Mouse (Mus musculus): ENCODE measurements around the gene Kcnab2.

Kcnab2 gene

GRCm38 (mm10) chr4:152453079-152453478, 24.6 kb downstream of the Kcnab2 start:
- peak; percentile 50 for ATAC-seq (ENCODE audit: low TSS enrichment)

GRCm38 (mm10) chr4:152451371-152451770, 26.3 kb downstream of the Kcnab2 start:
- no peak for ATAC-seq (ENCODE audit: low TSS enrichment)

- no peak for ATAC-seq (ENCODE audit: low TSS enrichment)
Observed at GRCm38 (mm10) chr4:152448666-152449018, 29.0 kb downstream of the Kcnab2 start.

- peak; percentile 69 for ATAC-seq (ENCODE audit: low TSS enrichment)
Observed at GRCm38 (mm10) chr4:152447731-152448665, 29.7 kb downstream of the Kcnab2 start.

GRCm38 (mm10) chr4:152446178-152446577, 31.5 kb downstream of the Kcnab2 start:
- no peak for ATAC-seq (ENCODE audit: low TSS enrichment)

- no peak for ATAC-seq (ENCODE audit: low TSS enrichment)
Observed at GRCm38 (mm10) chr4:152441536-152441935, 36.1 kb downstream of the Kcnab2 start.

GRCm38 (mm10) chr4:152440882-152441281, 36.8 kb downstream of the Kcnab2 start:
- ATAC-seq (ENCODE audit: low TSS enrichment), result no peak

GRCm38 (mm10) chr4:152435255-152435654, 42.4 kb downstream of the Kcnab2 start:
- peak; percentile 66 for ATAC-seq (ENCODE audit: low TSS enrichment)

- peak; percentile 76 for ATAC-seq (ENCODE audit: low TSS enrichment)
Observed at GRCm38 (mm10) chr4:152434836-152435235, 42.8 kb downstream of the Kcnab2 start.

GRCm38 (mm10) chr4:152432308-152432707, 45.4 kb downstream of the Kcnab2 start:
- ATAC-seq (ENCODE audit: low TSS enrichment), result peak; percentile 12; the same call in 1 of the 2 replicates

GRCm38 (mm10) chr4:152428259-152428658, 49.4 kb downstream of the Kcnab2 start:
- peak; percentile 66 for ATAC-seq (ENCODE audit: low TSS enrichment)

- ATAC-seq (ENCODE audit: low TSS enrichment), result no peak
Observed at GRCm38 (mm10) chr4:152424922-152425321, 52.7 kb downstream of the Kcnab2 start.

- no peak for ATAC-seq (ENCODE audit: low TSS enrichment)
Observed at GRCm38 (mm10) chr4:152424341-152424740, 53.3 kb downstream of the Kcnab2 start.

- no peak for ATAC-seq (ENCODE audit: low TSS enrichment)
Observed at GRCm38 (mm10) chr4:152423576-152423975, 54.1 kb downstream of the Kcnab2 start.

- ATAC-seq (ENCODE audit: low TSS enrichment), result no peak
Observed at GRCm38 (mm10) chr4:152418229-152419060, 59.2 kb downstream of the Kcnab2 start.

- no peak for ATAC-seq (ENCODE audit: low TSS enrichment)
Observed at GRCm38 (mm10) chr4:152412524-152413080, 65.1 kb downstream of the Kcnab2 start.

- ATAC-seq (ENCODE audit: low TSS enrichment), result peak; percentile 39; the same call in 1 of the 2 replicates
Observed at GRCm38 (mm10) chr4:152410961-152411360, 66.7 kb downstream of the Kcnab2 start.

GRCm38 (mm10) chr4:152406531-152406930, 71.1 kb downstream of the Kcnab2 start:
- no peak for ATAC-seq (ENCODE audit: low TSS enrichment)

- ATAC-seq (ENCODE audit: low TSS enrichment), result peak; percentile 32; the same call in 1 of the 2 replicates
Observed at GRCm38 (mm10) chr4:152405671-152406201, 71.9 kb downstream of the Kcnab2 start.

GRCm38 (mm10) chr4:152405143-152405542, 72.5 kb downstream of the Kcnab2 start:
- peak; percentile 44 for ATAC-seq (ENCODE audit: low TSS enrichment)

- ATAC-seq (ENCODE audit: low TSS enrichment), result no peak
Observed at GRCm38 (mm10) chr4:152398926-152399325, 78.7 kb downstream of the Kcnab2 start.

GRCm38 (mm10) chr4:152392627-152393026, 85.0 kb downstream of the Kcnab2 start:
- ATAC-seq (ENCODE audit: low TSS enrichment), result no peak
